Mouse (Mus musculus) neural tube, embryonic 13.5 days (tissue): Measurements from ENCODE around the gene Gja5. TPM values are rescaled to one million over a fixed set of nuclear protein-coding genes. Genes with fewer than 3 reads are reported as not detected.
A peak's percentile ranks its signal among the peaks of the same experiment; 100 is the strongest.

Source experiments
- ATAC-seq: fragments of 200-750 bp; cut with Nextera tagmentation; 2 replicates; pipeline ENCODE4 v1.8.0; 2017; ENCODE audit warnings: low read depth, mild to moderate bottlenecking, moderate TSS enrichment, moderate library complexity
- H3K27ac ChIP-seq: fragments of 300-500 bp; sonication (generic); replicated peaks from 2 replicates; pipeline ENCODE4 v1.5.1; 2015; ENCODE audit warnings: moderate library complexity, mild to moderate bottlenecking, inconsistent platforms
- H3K27me3 ChIP-seq: fragments of 300-500 bp; sonication (generic); 2 replicates; pipeline ENCODE4 v1.6.1; 2015; ENCODE audit warnings: mild to moderate bottlenecking, inconsistent platforms
- H3K36me3 ChIP-seq: fragments of 300-500 bp; sonication (generic); 2 replicates; pipeline ENCODE4 v1.6.1; 2015; ENCODE audit warnings: mild to moderate bottlenecking, inconsistent platforms
- H3K4me1 ChIP-seq: fragments of 300-500 bp; sonication (generic); replicated peaks from 2 replicates; pipeline ENCODE4 v1.6.1; 2015; ENCODE audit warnings: inconsistent platforms
- H3K4me2 ChIP-seq: fragments of 300-500 bp; sonication (generic); 2 replicates; pipeline ENCODE4 v1.6.1; 2015; ENCODE audit warnings: inconsistent platforms, mild to moderate bottlenecking, moderate library complexity
- H3K4me3 ChIP-seq: fragments of 300-500 bp; sonication (generic); 2 replicates; pipeline ENCODE4 v1.5.1; 2015; ENCODE audit warnings: mild to moderate bottlenecking, inconsistent platforms
- H3K9ac ChIP-seq: fragments of 300-500 bp; sonication (generic); 2 replicates; pipeline ENCODE4 v1.6.1; 2015; ENCODE audit warnings: moderate library complexity, mild to moderate bottlenecking, inconsistent platforms
- H3K9me3 ChIP-seq: fragments of 300-500 bp; sonication (generic); 2 replicates; pipeline ENCODE4 v1.6.1; 2016; ENCODE audit warnings: inconsistent platforms
- WGBS: fragments of 180-500 bp; shearing (Covaris S2); methylation state at CpG from one replicate; pipeline ENCODE4 v1.1.7; 2015; 5-methylcytosine and 5-hydroxymethylcytosine counted together
- polyA plus RNA-seq: library from polyadenylated mRNA; unstranded; fragments of >200 nt; fragmentation: Nextera tagmentation; extraction: Ambion mirVana; gene quantifications from 2 replicates; pipeline ENCODE4 v1.2.1, GENCODE M21; 2015

Gja5 gene
- polyA plus RNA-seq, 1 experiment from 2014 or later: 5.7 TPM

GRCm38 (mm10) chr3:96992526-96992925 is 88.0 kb downstream of the Gja5 start:
- no peak overlapping the region for H3K27ac ChIP-seq
- no peak overlapping the region for H3K9ac ChIP-seq
- ATAC-seq: no peak
- no peak overlapping the region for H3K4me2 ChIP-seq
- H3K9me3 ChIP-seq: no peaks in the 10 kb centered on the region
- no peaks in the 10 kb centered on the region for H3K27me3 ChIP-seq
- H3K36me3 ChIP-seq: no peaks in the 10 kb centered on the region
- H3K4me1 ChIP-seq: 0 out of 2 replicates have a peak, but pooled peaks cover 4% of the 10 kb centered on the region
- WGBS: 10% methylated on average over 3 of the region's 3 CpGs
- no peak overlapping the region for H3K4me3 ChIP-seq

- 49% methylated on average over 6 of the region's 6 CpGs for WGBS
- Histone ChIP-seq H3K4me1 (0 out of 2 replicates have a peak, but pooled peaks cover 4% of the 10 kb centered on the region), H3K36me3 (no peaks in the 10 kb centered on the region), H3K9me3 (no peaks in the 10 kb centered on the region), H3K27me3 (no peaks in the 10 kb centered on the region), H3K4me3 (no peak overlapping the region), H3K9ac (no peak overlapping the region), H3K4me2 (no peak overlapping the region), H3K27ac (no peak overlapping the region)
- no peak for ATAC-seq
These were observed 93.3 kb downstream of the Gja5 start for GRCm38 (mm10) chr3:96997770-96998169.

GRCm38 (mm10) chr3:97003111-97003510 is 98.6 kb downstream of the Gja5 start:
- no peak for ATAC-seq
- no peaks in the 10 kb centered on the region for H3K9me3 ChIP-seq
- no peak overlapping the region for H3K9ac ChIP-seq
- no peak overlapping the region for H3K4me2 ChIP-seq
- no peaks in the 10 kb centered on the region for H3K36me3 ChIP-seq
- H3K27me3 ChIP-seq: no peaks in the 10 kb centered on the region
- WGBS: 94% methylated on average over 10 of the region's 10 CpGs
- H3K4me1 ChIP-seq: no peaks in the 10 kb centered on the region
- no peak overlapping the region for H3K4me3 ChIP-seq
- H3K27ac ChIP-seq: no peak overlapping the region

- no peak overlapping the region for H3K4me2 ChIP-seq
- no peak for ATAC-seq
These were observed 100.0 kb downstream of the Gja5 start for GRCm38 (mm10) chr3:97004509-97004908.

GRCm38 (mm10) chr3:97007010-97007448 is 102.5 kb downstream of the Gja5 start:
- H3K9me3 ChIP-seq: no peaks in the 10 kb centered on the region
- ATAC-seq: no peak
- 46% methylated on average over 3 of the region's 3 CpGs for WGBS
- H3K36me3 ChIP-seq: no peaks in the 10 kb centered on the region
- no peak overlapping the region for H3K4me3 ChIP-seq
- no peaks in the 10 kb centered on the region for H3K4me1 ChIP-seq
- H3K9ac ChIP-seq: no peak overlapping the region
- H3K4me2 ChIP-seq: no peak overlapping the region
- no peak overlapping the region for H3K27ac ChIP-seq
- no peaks in the 10 kb centered on the region for H3K27me3 ChIP-seq

More at GRCm38 (mm10) chr3:97004509-97004908, 100.0 kb downstream of the Gja5 start:
- Histone ChIP-seq H3K4me3 (no peak overlapping the region), H3K9me3 (no peaks in the 10 kb centered on the region), H3K4me1 (no peaks in the 10 kb centered on the region), H3K36me3 (no peaks in the 10 kb centered on the region), H3K27ac (no peak overlapping the region), H3K27me3 (no peaks in the 10 kb centered on the region), H3K9ac (no peak overlapping the region)
- 83% methylated on average over 4 of the region's 4 CpGs for WGBS

GRCm38 (mm10) chr3:97025226-97025625 is 120.7 kb downstream of the Gja5 start:
- Histone ChIP-seq H3K27me3 (no peaks in the 10 kb centered on the region), H3K4me3 (no peak overlapping the region), H3K4me1 (no peaks in the 10 kb centered on the region), H3K4me2 (no peak overlapping the region), H3K9ac (no peak overlapping the region), H3K27ac (no peak overlapping the region), H3K9me3 (no peaks in the 10 kb centered on the region), H3K36me3 (no peaks in the 10 kb centered on the region)
- WGBS: 53% methylated on average over 5 of the region's 5 CpGs
- no peak for ATAC-seq

- Histone ChIP-seq H3K4me2 (peak overlapping the region; percentile 51), H3K4me1 (peaks cover 10% of the 10 kb centered on the region), H3K27ac (no peak overlapping the region), H3K36me3 (no peaks in the 10 kb centered on the region), H3K4me3 (peak overlapping the region; percentile 27), H3K9ac (peak overlapping the region; percentile 55), H3K9me3 (no peaks in the 10 kb centered on the region), H3K27me3 (peaks cover 19% of the 10 kb centered on the region; the same call in 1 of the 2 replicates)
- whole genome bisulfite sequencing: under 1% methylated on average over 10 of the region's 10 CpGs
- ATAC-seq: no peak
These were observed 127.6 kb downstream of the Gja5 start for GRCm38 (mm10) chr3:97032053-97032496.

- peaks cover 18% of the 10 kb centered on the region; the same call in 1 of the 2 replicates for H3K27me3 ChIP-seq
- WGBS: 83% methylated on average over 3 of the region's 3 CpGs
- ATAC-seq: no peak
These were observed 131.1 kb downstream of the Gja5 start for GRCm38 (mm10) chr3:97035558-97035957.

GRCm38 (mm10) chr3:97037119-97037518 is 132.6 kb downstream of the Gja5 start:
- Histone ChIP-seq H3K36me3 (no peaks in the 10 kb centered on the region), H3K4me2 (no peak overlapping the region), H3K27me3 (0 out of 2 replicates have a peak, but pooled peaks cover 7% of the 10 kb centered on the region), H3K4me1 (peaks cover 17% of the 10 kb centered on the region), H3K9me3 (no peaks in the 10 kb centered on the region), H3K27ac (no peak overlapping the region), H3K4me3 (no peak overlapping the region), H3K9ac (no peak overlapping the region)
- 38% methylated on average over 6 of the region's 6 CpGs for WGBS
- ATAC-seq: no peak

More at GRCm38 (mm10) chr3:97035558-97035957, 131.1 kb downstream of the Gja5 start:
- Histone ChIP-seq H3K9me3 (no peaks in the 10 kb centered on the region), H3K27ac (no peak overlapping the region), H3K4me3 (no peak overlapping the region), H3K9ac (no peak overlapping the region), H3K4me2 (no peak overlapping the region), H3K36me3 (no peaks in the 10 kb centered on the region), H3K4me1 (peaks cover 22% of the 10 kb centered on the region)

- Histone ChIP-seq H3K27ac (no peak overlapping the region), H3K9me3 (no peaks in the 10 kb centered on the region), H3K4me1 (peaks cover 13% of the 10 kb centered on the region), H3K4me2 (no peak overlapping the region), H3K4me3 (no peak overlapping the region), H3K36me3 (no peaks in the 10 kb centered on the region), H3K9ac (no peak overlapping the region), H3K27me3 (no peaks in the 10 kb centered on the region)
- 83% methylated on average over 6 of the region's 6 CpGs for WGBS
- no peak for ATAC-seq
These were observed 135.2 kb downstream of the Gja5 start for GRCm38 (mm10) chr3:97039721-97040120.

- no peak overlapping the region for H3K4me3 ChIP-seq
- no peak overlapping the region for H3K9ac ChIP-seq
- WGBS: 77% methylated on average over 5 of the region's 5 CpGs
- no peaks in the 10 kb centered on the region for H3K4me1 ChIP-seq
- no peaks in the 10 kb centered on the region for H3K36me3 ChIP-seq
- H3K9me3 ChIP-seq: no peaks in the 10 kb centered on the region
- no peak overlapping the region for H3K4me2 ChIP-seq
- H3K27ac ChIP-seq: no peak overlapping the region
- no peaks in the 10 kb centered on the region for H3K27me3 ChIP-seq
- no peak for ATAC-seq
These were observed 139.7 kb downstream of the Gja5 start for GRCm38 (mm10) chr3:97044188-97044587.

- H3K27ac ChIP-seq: no peak overlapping the region
- H3K9ac ChIP-seq: no peak overlapping the region
- no peak overlapping the region for H3K4me3 ChIP-seq
- 93% methylated on average over 4 of the region's 4 CpGs for WGBS
- H3K4me1 ChIP-seq: peaks cover 18% of the 10 kb centered on the region; the same call in 1 of the 2 replicates
- no peak overlapping the region for H3K4me2 ChIP-seq
- no peaks in the 10 kb centered on the region for H3K36me3 ChIP-seq
- ATAC-seq: no peak
- H3K27me3 ChIP-seq: no peaks in the 10 kb centered on the region
- H3K9me3 ChIP-seq: no peaks in the 10 kb centered on the region
These were observed 143.3 kb downstream of the Gja5 start for GRCm38 (mm10) chr3:97047757-97048156.

- no peak for ATAC-seq
- Histone ChIP-seq H3K27ac (no peak overlapping the region), H3K4me1 (peaks cover 18% of the 10 kb centered on the region; the same call in 1 of the 2 replicates), H3K4me3 (no peak overlapping the region), H3K27me3 (no peaks in the 10 kb centered on the region), H3K4me2 (no peak overlapping the region), H3K9me3 (no peaks in the 10 kb centered on the region), H3K36me3 (no peaks in the 10 kb centered on the region), H3K9ac (no peak overlapping the region)
These were observed 143.9 kb downstream of the Gja5 start for GRCm38 (mm10) chr3:97048360-97048759.
